Mouse (Mus musculus) c-Kit-positive CD71-negative TER-119-negative erythroid progenitor cells, embryonic 14.5 days (primary cell): ENCODE measurements at regions not wholly inside any gene's neighbourhood (a gene's known extent, or its start where the extent isn't known, plus 50 kb on each side); places are given as distances from the start of the nearest gene placed in this dataset.

ENCODE experiments used
- DNase-seq: peaks from one replicate; pipeline ENCODE4 v3.0.0-alpha.2; 2013; ENCODE audit warnings: low read depth

DNA sequence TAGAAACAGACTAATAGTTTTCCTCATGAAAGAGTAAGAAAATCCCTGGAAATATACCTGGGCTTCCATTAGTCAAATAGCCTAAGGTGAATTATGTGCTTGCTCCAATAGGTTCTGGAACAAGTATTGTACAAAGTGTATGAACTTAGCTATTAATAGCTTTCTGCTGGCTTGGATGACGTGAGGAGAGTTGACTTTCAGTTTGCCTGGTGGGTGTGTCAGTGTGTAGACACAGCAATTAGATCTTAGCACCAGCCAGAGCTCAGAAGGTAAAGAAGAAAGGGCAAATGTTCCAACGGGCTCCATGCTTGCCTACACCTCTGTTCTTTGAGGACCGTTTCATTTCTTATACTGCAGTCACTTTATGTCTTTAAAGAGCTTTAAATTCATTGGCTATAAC is 654.8 kb upstream of the Mef2c start:
- no peak for DNase-seq

DNA sequence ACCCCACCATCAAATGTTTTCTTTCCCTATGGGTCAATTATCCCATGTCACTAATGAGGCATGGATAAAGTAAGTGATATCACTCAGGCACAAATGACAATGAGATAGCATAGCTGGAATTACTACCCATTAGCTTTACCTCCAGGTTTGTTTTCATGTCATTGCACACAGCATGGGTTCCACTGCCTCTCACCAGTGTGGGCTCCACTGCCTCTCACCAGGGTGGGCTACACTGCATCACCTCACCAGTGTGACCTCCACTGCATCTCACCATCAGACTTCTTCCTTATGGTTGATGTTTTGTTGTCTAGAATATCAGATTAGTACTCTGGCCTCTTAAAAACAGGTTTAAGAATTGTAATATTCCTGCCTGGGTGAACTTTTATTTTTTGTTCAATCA is 634.0 kb upstream of the Mef2c start:
- no peak for DNase-seq

DNA sequence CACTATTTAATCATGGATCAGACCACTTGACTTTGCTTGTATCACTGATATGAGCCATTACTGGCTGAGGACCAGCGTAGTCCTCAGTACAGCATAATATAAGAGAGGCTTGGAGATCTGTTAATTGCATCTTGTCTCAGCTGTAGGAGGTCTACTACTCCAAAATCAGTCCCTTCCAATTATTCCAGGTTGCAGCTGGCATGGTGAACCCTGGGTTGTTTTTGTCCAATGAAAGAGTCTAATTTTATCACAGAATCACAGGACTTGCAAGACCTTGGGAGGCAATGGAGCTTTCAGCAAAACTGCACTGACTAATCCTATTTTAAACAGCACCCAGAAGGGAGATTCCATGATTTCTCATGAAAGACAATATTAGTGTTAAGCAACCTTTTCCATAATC is 629.7 kb upstream of the Mef2c start:
- no peak for DNase-seq

DNA sequence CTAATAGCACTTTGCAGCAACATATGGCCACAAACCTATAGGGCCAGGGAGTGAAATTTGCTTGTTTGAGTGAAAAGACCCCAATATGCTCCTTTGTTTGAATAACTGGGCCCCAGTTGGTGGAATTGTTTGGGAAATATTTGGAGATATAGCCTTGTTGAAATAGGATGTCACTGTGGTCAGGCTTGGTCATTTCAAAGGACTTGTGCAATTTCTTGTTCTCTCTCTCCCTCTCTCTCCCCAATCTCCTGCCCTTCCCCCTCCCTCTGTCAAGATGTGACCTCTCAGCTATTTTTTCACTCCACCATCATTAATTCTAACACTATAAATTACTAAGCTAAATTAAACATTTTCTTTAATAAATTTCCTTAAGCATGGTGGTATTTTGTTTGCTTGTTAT is 620.5 kb upstream of the Mef2c start:
- DNase-seq = no peak

DNA sequence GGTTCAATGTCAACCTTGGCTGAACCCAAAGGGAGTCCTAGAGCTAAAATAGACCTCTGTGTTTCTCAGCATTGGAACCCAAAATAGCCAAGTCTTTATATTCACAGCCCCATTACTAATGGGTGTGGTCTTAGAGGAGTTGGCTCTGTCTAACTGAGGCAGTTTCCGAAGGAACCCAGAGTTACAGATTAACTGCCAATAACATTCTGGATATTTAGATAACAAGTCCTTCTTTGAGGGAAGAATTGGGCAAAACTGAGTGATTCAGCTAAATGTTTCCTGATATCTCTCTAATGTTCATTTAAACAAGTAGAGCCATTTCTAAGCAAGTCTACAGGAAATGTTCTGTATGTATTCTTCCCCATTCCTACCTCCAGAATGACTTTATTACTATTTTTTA is 615.1 kb upstream of the Mef2c start:
- no peak for DNase-seq

DNA sequence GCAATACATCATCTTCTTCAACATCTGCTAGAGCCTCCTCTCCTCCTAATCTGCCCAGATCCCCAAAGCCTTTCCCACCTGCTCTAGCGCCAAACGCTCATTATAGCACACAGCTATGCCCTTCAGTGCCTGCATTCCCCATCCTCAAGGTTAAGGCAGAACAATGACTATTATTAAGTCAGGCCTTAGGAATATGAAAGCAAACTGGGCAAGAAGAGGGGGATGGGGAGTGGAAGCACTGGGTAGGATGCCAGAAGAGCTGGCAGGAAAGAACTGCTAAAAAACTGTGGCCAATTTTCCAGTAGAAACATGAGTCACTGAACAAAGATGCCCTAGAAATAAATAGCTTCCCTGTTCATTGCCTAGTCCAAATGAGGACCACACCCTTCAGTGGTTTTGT is 611.1 kb upstream of the Mef2c start:
- no peak for DNase-seq

DNA sequence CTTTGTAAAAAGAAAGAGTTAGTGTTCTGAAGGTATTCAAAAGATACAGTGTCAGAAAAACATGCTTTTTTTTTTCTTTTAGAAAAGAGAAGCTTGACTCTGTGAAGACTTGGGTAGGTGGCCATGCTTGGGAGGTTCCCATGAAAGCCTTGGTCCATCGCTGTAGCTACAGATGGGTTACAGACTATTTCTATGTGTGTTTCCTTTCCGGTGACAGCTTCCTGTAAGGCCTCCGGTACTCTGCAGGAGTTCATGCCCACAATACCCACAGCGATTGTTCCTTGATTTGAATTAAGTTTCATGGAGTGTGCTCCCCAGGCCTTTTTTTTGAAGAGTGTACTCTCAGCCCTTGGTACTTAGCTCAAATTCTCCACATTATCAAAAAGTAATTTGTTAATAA is 604.1 kb upstream of the Mef2c start:
- DNase-seq = no peak

DNA sequence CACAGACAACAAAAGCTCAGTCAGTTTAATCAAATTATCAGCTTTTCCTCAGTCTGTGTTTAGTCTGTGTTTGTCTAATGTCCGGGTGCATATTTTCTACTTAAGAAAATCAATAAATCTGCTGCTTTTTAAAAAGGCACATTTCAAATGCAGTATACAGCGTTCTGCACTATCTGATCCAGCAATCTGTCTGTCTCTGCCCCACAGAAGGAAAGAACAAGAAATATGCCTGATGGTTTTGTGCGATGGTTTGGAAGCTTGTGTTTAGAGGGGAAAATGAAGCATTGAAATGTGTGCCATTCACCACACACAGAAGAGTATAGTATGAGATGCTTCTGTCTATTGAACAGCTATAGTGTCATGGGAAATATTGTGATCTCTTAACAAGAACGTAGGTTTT is 601.7 kb upstream of the Mef2c start:
- DNase-seq = no peak

DNA sequence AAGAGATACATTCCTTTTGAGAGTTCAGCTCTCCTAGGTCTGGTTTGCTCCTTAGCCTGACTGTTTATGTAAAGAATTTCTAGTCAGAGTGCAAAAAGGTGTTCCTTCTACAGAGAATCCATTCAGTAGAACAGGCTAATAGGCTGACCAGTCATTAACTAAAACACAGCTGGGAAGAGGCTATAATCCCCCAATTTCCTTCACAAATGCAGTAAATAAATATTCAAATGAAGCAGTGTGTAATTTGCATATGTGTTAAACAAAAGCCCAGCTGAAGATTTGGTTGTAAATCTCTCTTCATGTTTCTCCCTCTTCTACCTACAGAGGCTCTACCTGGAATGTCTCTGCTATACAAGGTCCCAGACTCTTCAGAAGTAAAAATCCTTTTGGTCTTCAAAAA is 600.2 kb upstream of the Mef2c start:
- no peak for DNase-seq

DNA sequence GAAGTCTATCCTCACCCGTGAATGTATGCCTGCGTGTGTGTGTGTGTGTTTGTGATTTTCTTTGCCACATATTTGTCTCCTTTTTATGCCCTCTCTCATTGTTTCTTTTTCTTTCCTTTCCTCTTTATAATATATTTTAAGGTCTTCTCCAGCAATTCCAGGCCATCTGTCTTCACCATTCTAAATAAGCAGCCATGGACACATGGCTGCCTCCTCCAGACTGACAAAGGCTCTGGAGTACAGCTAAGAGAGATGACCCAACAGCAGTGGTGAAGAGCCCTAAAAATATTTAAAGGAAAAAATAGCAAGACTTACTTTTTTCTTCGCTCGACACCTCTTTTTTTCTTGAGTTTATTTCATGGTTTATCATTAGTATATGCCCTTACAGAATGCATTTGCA is 596.1 kb upstream of the Mef2c start:
- DNase-seq = no peak

DNA sequence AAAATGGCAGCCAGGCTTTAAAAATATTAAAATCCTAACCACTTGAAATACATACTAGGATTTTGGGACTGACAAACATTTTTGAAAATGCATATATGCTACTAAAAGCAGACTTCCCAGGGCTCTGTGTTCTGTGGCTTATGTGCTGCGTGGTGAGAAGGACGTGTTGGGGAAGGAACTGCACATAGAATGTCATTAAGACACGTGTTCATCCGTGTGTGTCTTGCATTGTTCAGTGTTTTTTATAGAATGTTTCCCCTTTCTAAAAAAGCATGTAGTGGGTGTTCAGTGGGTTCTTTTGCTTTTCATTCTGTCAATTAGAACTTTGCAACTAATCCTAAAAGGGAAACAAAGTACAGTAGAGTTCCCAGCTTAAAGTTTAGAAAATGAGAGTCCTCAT is 594.7 kb upstream of the Mef2c start:
- DNase-seq = no peak

DNA sequence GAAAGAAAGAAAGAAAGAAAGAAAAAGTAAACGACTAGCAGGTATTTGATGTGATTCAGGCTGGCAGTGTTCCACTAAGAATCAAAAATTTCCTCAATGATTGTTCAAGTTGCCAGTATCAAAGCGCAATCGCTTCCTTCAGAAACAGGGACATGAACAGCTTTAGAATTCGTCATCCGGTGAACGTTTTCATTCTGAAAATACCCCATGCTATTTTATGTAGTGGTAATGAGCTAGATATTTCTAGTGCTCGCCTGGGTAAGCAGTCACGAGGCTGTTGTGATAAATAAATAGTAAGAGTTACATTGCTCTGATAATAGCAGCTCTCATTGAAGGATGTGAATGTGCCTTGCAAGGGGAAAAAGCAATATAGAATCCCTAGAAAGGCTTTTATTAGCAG is 591.0 kb upstream of the Mef2c start:
- no peak for DNase-seq

DNA sequence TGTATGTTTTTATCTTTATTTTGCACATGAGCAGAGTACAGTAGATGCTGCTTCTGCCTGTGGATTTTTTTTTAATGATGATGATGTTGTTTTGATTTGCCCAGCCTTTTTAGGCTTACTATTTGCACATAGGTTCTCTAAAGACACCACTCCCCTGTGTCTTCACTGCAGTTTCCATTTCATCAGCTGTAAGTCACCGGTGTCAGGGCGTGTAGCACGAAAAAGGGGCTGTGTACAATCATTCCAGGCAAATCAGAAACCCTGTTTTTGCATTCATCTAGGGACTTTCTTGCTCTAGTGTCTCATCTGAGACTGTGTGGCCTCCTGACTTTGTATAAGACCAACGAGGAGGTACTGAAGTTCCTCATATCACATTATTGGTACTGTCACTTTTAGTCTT is 588.6 kb upstream of the Mef2c start:
- no peak for DNase-seq

DNA sequence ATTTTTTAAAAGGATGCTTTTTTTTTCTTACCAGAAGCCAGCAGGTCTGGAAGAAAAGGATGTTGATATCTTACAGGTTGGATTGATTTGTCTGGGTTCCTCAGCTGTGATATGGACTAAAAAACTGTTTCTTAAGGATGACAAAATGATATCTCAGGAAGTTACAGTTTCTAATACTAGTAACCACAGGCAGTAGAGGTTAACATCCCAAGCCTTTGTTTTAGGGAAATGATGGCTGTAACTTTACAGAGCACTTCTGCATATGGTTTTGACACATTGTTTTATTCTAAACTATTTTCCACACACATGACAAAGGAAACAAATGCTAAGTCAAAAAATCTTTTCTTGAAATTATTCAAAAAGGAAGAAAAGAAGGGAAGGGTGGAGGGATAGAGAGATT is 573.8 kb upstream of the Mef2c start:
- no peak for DNase-seq

DNA sequence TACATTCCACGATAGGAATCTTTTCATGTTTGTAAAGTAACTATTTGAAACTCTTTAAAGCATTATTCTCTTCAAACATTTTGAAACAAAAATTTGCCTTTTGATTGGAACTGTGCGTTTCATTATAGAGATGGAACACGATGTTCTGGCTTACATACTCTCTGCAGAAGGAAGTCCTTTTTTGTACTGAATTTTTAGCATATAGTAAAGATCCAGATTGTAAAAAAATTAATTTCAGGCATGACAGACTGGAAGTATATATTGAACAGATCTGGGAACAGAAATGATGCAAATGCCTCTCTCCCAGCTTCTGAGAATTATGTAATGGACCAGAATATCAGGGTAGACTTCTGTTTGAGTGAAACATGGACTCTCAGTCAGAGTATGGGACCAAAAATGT is 566.0 kb upstream of the Mef2c start:
- DNase-seq = no peak

DNA sequence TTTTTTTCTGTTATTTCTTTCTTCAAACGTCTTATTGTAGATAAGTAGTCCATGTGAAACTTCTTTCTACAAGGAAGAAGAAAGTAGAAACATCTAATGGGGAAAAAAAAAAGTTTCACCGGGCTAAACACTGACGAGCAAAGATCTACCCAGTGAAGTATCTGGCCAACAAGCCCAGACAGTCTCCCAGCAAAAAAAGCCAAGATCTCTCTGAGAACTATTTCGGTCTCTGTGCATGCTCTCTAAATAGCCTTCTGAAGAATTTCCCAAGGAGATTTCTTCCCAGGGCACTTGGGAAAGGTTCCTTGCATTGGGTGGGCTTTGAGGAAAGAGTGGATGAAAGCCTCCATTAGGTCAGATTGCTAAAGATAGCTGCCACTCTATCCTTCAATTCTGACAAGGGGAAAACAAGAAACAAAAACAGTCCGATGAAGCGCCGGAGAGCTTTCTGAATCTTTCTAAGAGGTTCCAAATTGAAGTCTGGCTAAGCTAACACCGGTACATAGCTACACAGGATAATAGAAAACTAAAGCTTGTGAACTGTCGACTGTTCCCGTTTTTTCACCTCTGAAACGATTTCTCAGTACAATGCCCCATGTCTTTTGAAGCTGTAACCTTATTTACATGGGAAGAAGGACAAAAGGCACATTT is 561.0 kb upstream of the Mef2c start:
- no peak for DNase-seq

DNA sequence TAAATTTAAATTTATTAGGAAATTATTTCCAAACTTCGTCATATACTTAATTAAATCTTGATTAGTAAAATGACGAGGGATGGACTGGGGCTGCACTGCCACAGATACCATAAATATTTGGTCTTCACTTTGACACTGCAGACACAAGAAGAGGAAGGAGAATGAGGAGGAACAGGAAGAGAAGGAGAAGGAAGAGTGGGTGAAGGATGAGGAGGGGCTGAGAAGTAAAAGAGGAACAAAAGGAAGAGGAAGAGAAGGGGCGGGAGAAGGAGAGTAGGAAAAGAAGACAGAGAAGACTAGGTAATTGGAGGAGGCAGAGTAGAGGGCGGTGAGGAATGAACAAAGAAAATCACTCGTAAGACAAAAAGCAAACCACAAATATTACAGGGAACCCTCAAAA is 556.9 kb upstream of the Mef2c start:
- no peak for DNase-seq

DNA sequence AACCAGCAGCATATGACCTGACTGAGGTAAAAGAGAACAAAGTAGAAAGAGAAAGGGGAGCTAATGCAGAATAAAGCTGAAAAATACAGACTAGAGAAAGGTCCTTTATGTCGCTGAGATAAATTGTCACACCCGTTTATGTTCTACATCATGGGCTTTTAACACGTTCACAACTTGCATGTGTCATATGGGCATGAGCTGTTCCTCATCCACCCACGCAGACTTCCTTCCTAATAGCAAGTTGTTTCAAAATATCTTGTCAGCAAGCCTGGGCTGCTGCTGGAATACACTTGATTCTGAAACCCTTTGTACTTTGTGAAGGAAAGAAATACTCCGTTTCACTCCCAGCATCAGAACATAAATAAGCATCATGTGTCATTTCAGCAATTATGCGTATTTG is 554.3 kb upstream of the Mef2c start:
- DNase-seq = peak; percentile 30

DNA sequence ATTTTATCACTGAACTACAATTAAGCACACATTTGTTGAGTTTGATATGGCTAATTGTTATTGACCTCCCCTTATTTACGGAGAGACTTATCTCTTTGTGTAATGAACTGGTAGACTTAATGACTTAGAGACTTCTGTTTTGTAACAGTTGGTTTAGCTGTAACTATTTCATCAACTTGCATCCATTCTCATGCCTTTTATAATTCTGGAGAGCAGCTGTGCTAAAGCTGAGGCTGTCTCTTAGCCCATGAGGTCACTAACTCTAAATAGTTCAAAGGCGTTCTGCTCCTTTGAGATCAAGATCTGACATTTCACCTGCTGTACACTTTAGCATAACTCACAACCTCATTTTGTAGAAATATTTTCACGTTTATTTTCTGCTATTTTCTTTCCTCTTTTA is 541.5 kb upstream of the Mef2c start:
- DNase-seq = no peak

DNA sequence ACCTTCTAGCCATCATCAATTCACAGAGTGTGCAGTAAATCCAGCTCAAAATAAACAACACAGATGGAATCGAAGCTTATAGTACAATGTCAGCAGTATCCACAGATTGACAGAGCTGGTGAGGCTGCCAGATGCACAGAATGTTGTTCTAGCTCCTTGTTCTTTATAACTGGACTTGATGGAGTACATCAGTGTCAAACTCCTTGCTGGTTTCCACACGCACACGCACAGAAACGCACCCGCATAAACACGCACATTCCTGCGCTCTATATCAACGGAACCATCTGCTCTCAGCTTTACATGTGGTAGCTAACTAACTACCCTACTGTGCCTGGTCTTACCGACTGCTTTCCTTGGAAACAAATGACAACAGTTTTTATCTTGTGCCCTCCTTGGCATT is 532.1 kb upstream of the Mef2c start:
- no peak for DNase-seq

DNA sequence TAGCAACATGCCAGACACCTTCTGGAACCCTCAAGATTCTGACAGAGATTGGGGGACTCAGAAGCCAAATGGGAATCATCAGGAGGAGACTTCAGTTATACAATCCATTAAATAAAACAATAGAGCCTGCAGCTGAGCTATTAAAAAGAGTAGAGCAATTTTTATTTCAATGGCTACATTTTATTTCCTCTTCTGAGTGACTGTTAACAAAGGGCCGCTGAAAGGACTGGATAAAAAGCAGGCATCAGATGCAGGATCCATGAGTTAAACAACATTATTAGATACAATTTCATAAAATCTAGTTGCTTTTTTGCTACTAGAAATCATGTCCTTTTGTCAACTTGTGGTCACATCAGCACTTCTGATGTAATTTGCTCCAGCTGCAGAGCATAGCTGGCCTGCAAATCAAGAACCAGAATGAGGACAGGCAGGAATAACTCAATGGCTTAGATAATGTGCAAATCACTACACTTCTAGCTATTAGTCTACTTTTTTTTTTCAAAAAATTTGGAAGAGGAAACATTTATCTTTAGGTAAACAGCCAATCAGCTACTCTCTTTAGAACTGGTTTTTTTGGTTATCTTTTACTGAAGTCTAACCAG is 529.5 kb upstream of the Mef2c start:
- DNase-seq = no peak

DNA sequence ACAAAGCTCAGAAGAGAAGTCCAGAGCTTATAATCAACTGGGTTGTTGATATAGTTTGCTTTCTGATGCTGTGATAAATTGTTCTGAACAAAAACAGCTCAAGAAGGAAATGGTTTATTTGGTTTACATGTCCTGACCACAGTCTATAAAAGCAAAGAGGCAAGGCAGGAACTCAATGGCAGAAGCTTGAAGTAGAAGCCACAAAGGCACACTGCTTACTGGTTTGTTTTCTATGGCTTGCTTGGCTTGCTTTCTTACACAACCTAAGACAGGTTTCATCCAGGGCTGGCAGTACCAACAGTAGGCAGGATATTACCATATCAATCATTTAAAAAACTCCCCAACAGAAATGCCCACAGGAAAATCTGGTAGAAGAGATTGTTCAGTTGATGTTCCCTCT is 502.7 kb upstream of the Mef2c start:
- no peak for DNase-seq

DNA sequence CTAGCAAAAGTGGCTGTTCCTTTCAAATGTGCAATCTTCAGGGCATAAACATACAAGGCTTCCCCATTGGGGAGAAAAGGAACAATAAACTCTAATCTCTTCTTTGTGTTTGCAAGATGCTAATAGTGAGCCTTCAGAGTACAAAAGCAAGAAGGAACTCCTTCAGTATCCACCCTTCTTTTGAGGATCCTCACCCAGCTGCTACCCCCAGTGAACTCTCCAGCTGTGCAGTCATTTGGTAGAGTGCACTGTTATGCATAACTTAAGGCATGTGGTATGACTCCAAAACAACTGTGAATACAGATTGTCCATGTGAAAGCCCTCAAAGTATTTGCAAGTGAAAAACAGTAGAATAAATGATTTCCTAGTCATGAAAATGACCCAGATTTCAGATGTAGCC is 487.1 kb upstream of the Mef2c start:
- no peak for DNase-seq

DNA sequence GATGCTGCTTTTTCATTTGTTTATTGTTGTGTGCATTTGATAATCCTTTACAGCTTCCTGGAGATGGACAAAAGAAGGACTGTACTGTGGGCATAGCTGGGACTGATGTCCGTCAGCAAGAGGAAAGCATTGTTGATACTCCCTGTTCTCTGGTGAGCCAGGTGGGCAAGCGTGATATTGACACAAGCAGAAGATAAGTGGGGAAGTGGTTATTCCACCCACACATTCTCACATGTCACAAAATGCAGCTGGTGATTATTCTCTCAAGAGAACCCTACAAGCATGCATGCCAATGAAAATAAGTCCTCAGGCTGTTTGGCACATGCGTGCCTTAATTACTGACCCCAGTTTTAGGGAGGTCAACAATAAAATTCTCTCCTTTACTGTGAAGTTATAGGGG is 483.0 kb upstream of the Mef2c start:
- no peak for DNase-seq

DNA sequence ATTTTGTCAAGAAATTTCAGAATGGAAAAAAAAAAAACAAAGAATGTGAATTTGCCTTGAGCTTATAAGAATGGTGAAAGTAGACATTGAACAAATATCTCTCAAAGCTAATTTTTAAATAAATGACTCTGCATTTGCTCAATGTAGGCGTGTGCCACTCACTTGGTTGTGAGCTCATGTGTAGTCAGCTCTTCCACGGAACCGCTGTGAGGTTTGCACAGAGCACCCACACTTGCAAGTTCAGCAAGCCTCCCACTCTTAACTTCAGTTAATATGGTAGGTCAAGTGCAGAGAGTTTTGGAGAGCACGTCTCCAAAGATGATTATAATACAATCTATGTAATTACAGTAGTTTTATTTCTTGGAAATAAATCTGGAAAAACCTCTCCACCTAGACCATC is 479.9 kb upstream of the Mef2c start:
- no peak for DNase-seq
